Mouse (Mus musculus) E14TG2a.4 (cell line): ENCODE data around the gene Stxbp4.

Experiments used
- CTCF ChIP-seq: conservative IDR thresholded peaks from 2 replicates; pipeline ENCODE4 v1.5.1; 2014; ENCODE audit warnings: low read length
- POU5F1 ChIP-seq: IDR thresholded peaks from 2 replicates; pipeline ENCODE4 v1.6.1; 2014; ENCODE audit warnings: low read length, borderline replicate concordance

DNA sequence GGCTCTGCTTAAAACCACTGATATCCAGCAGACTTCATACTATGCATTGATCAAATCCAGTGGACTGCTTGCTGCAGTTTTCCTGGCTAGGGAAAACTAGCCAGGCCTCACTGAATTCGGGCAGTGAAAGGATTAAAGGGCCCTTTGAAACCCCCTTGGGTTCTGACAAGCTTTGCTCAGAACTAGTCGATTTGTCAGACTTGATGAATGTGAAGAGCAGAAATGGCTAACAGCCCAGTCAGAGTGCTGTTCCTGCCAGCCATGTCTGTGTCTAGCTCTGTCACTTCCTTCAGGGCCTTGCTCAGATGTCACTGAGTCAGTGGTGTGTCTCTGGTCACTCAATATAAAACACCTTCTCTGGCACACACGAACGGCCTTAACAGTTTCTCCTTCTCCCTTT lies 136.0 kb downstream of the Stxbp4 start:
- no peak for TF ChIP-seq CTCF
- no peak for TF ChIP-seq POU5F1
